Mouse (Mus musculus) stomach, postnatal 0 days (tissue): ENCODE measurements around the gene Rundc3a. TPM values are rescaled to one million over a fixed set of nuclear protein-coding genes. Genes with fewer than 3 reads are reported as not detected.
A peak's percentile ranks its signal among the peaks of the same experiment; 100 is the strongest.

ENCODE experiments used
- ATAC-seq: fragments of 200-750 bp; cut with Nextera tagmentation; 2 replicates; pipeline ENCODE4 v1.8.0; 2017; ENCODE audit not compliant: low FRiP score, low TSS enrichment
- DNase-seq: peaks from one replicate; pipeline ENCODE4 v3.0.0-alpha.2; 2016; ENCODE audit warnings: low spot score
- H3K27ac ChIP-seq: fragments of 300-500 bp; sonication (generic); replicated peaks from 2 replicates; pipeline ENCODE4 v1.5.1; 2014; ENCODE audit warnings: mild to moderate bottlenecking, control low read depth
- H3K27me3 ChIP-seq: fragments of 300-500 bp; sonication (generic); 2 replicates; pipeline ENCODE4 v1.6.1; 2014; ENCODE audit warnings: low read length; ENCODE audit not compliant: control insufficient read depth, insufficient read depth
- H3K36me3 ChIP-seq: fragments of 300-500 bp; sonication (generic); 2 replicates; pipeline ENCODE4 v1.6.1; 2014; ENCODE audit warnings: low read length, mixed read lengths; ENCODE audit not compliant: control insufficient read depth, insufficient read depth
- H3K4me1 ChIP-seq: fragments of 300-500 bp; sonication (generic); replicated peaks from 2 replicates; pipeline ENCODE4 v1.6.1; 2014; ENCODE audit warnings: antibody characterized with exemption; ENCODE audit not compliant: control insufficient read depth, insufficient read depth
- H3K4me2 ChIP-seq: fragments of 300-500 bp; sonication (generic); replicated peaks from 2 replicates; pipeline ENCODE4 v1.6.1; 2014; ENCODE audit warnings: low read depth, mild to moderate bottlenecking, control low read depth, moderate library complexity
- H3K4me3 ChIP-seq: fragments of 300-500 bp; sonication (generic); 2 replicates; pipeline ENCODE4 v1.5.1; 2014; ENCODE audit warnings: low read depth, low read length, control low read depth
- H3K9ac ChIP-seq: fragments of 300-500 bp; sonication (generic); 2 replicates; pipeline ENCODE4 v1.6.1; 2014; ENCODE audit warnings: mild to moderate bottlenecking, low read length, control low read depth, mixed read lengths
- H3K9me3 ChIP-seq: fragments of 300-500 bp; sonication (generic); 2 replicates; pipeline ENCODE4 v1.6.1; 2016; ENCODE audit warnings: low read length; ENCODE audit not compliant: control insufficient read depth
- CTCF ChIP-seq: IDR thresholded peaks from 2 replicates; pipeline ENCODE4 v1.5.1; 2016; ENCODE audit warnings: antibody characterized with exemption, low read depth, mild to moderate bottlenecking, moderate library complexity
- EP300 ChIP-seq: optimal IDR thresholded peaks from 2 replicates; pipeline ENCODE3; 2016; ENCODE audit warnings: antibody characterized with exemption
- WGBS: fragments of 180-500 bp; shearing (Covaris S2); extraction: QIAGEN DNeasy Blood & Tissue Kit; methylation state at CpG from one replicate; pipeline ENCODE4 v1.1.7; 2014; 5-methylcytosine and 5-hydroxymethylcytosine counted together
- polyA plus RNA-seq: library from polyadenylated mRNA; unstranded; fragments of >200 nt; fragmentation: Nextera tagmentation; extraction: Ambion mirVana; gene quantifications from 2 replicates; pipeline ENCODE4 v1.2.1, GENCODE M21; 2015

Rundc3a gene
- polyA plus RNA-seq, 1 experiment from 2014 or later = 5.1 TPM

GRCm38 (mm10) chr11:102442089-102442488 lies 48.9 kb downstream of the Rundc3a start:
- Histone ChIP-seq H3K9ac (no peak overlapping the region), H3K9me3 (no peaks in the 10 kb centered on the region), H3K4me2 (no peak overlapping the region), H3K36me3 (peaks cover 6% of the 10 kb centered on the region; the same call in 1 of the 2 replicates), H3K27me3 (no peaks in the 10 kb centered on the region), H3K4me3 (no peak overlapping the region), H3K27ac (no peak overlapping the region), H3K4me1 (peaks cover 22% of the 10 kb centered on the region)
- ATAC-seq (no peak), DNase-seq (no peak)
- TF ChIP-seq CTCF (no peak), EP300 (no peak)
- 84% methylated on average over 6 of the region's 6 CpGs for WGBS

- no peak overlapping the region for H3K27ac ChIP-seq
- no peaks in the 10 kb centered on the region for H3K9me3 ChIP-seq
- TF ChIP-seq CTCF (no peak), EP300 (no peak)
- DNase-seq = no peak
- peaks cover 15% of the 10 kb centered on the region for H3K4me1 ChIP-seq
- peaks cover 6% of the 10 kb centered on the region; the same call in 1 of the 2 replicates for H3K36me3 ChIP-seq
- no peak overlapping the region for H3K9ac ChIP-seq
- H3K4me2 ChIP-seq = no peak overlapping the region
- H3K27me3 ChIP-seq = no peaks in the 10 kb centered on the region
- no peak for ATAC-seq
- 62% methylated on average over 10 of the region's 12 CpGs for WGBS
- H3K4me3 ChIP-seq = no peak overlapping the region
These were observed 50.5 kb downstream of the Rundc3a start for GRCm38 (mm10) chr11:102443740-102444139.

DNA sequence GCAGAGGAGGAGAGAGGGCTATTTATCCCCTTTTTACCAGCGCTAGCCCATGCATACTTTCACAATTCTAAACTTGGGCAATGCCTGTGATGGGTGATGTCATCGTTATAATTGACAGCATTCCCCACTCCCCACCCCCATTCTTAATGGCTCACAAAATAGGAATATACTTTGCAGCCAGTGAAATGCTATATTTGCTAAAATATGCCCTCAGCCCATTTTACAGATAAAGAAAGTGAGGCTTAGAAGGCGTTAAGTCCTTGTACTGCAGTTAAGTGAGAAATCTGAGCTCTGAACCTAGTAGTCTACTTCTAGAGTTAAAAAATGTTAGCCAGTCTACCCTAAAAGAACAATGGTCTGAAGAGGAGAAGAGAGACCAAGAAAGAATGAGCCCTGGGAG lies 51.1 kb downstream of the Rundc3a start:
- no peak overlapping the region for H3K27ac ChIP-seq
- H3K9ac ChIP-seq = no peak overlapping the region
- H3K36me3 ChIP-seq = peaks cover 6% of the 10 kb centered on the region; the same call in 1 of the 2 replicates
- peaks cover 15% of the 10 kb centered on the region for H3K4me1 ChIP-seq
- H3K9me3 ChIP-seq = no peaks in the 10 kb centered on the region
- H3K4me3 ChIP-seq = no peak overlapping the region
- TF ChIP-seq CTCF (no peak), EP300 (no peak)
- WGBS = 76% methylated on average over 3 of the region's 3 CpGs
- no peak overlapping the region for H3K4me2 ChIP-seq
- no peaks in the 10 kb centered on the region for H3K27me3 ChIP-seq
- DNase-seq (no peak), ATAC-seq (no peak)

DNA sequence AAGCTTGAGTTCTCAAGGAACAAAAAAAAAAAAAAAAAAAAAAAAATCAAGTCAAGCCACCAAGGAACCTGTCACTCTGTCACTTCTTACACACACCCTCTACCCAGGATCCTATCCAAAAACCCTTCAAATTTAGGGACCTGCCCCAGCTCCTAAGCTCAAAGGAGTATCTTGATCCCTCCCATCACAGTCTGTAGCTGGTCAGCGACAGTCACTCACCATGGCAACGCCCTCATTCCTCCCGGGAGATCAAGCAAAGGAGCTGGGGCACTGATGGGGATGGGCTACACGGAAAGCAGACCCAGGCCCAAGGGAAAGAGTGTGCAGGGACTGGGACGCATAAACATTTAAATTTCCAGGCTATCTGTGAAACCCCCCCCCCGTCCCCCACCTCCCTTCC lies 51.6 kb downstream of the Rundc3a start:
- no peak overlapping the region for H3K4me3 ChIP-seq
- H3K36me3 ChIP-seq = peaks cover 6% of the 10 kb centered on the region; the same call in 1 of the 2 replicates
- no peaks in the 10 kb centered on the region for H3K9me3 ChIP-seq
- TF ChIP-seq EP300 = no peak
- TF ChIP-seq CTCF = no peak
- ATAC-seq (no peak), DNase-seq (no peak)
- no peak overlapping the region for H3K27ac ChIP-seq
- H3K9ac ChIP-seq = no peak overlapping the region
- no peaks in the 10 kb centered on the region for H3K27me3 ChIP-seq
- no peak overlapping the region for H3K4me2 ChIP-seq
- 18% methylated on average over 6 of the region's 6 CpGs for WGBS
- peaks cover 15% of the 10 kb centered on the region for H3K4me1 ChIP-seq

DNA sequence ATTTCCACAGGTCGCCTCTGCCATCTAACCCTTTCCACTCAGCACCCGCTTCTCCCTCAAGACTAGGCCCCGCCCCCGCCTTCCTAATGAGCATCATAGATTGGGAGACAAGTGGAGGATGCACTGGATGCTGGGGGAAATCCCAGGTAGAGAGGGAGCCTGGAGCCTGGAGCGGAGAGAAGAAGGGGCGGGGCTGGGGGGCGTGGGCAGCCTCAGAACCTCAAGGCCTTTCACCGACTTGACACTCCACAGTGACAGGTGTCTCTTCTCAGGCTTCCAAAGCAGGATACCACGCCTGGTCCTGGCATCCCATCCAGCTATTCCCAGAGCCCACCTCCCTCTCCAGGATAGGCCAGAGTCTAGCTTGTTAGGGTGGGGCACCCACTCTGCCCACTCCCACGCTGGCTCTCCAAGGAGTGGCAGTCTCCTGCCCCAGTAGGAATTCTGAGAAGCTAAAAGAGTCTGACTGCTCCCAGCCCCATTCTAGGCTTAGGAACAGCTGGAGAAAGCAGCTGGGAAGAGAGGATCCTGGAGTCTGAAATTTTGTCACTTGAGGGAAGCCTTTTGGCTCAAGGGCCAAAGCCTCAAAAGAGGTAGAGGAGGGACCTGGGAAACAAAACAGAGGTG lies 52.2 kb downstream of the Rundc3a start:
- DNase-seq = peak; percentile 50
- Histone ChIP-seq H3K4me3 (peak overlapping the region; percentile 82; the same call in 1 of the 2 replicates), H3K36me3 (peaks cover 4% of the 10 kb centered on the region; the same call in 1 of the 2 replicates), H3K4me1 (peaks cover 15% of the 10 kb centered on the region), H3K4me2 (peak overlapping the region; percentile 96), H3K27me3 (no peaks in the 10 kb centered on the region), H3K9ac (no peak overlapping the region; the same call in 1 of the 2 replicates), H3K9me3 (no peaks in the 10 kb centered on the region), H3K27ac (peak overlapping the region; percentile 89)
- 17% methylated on average over 10 of the region's 10 CpGs for WGBS
- peak; percentile 51; the same call in 1 of the 2 replicates for ATAC-seq
- TF ChIP-seq CTCF (no peak), EP300 (no peak)

GRCm38 (mm10) chr11:102445891-102446361 lies 52.7 kb downstream of the Rundc3a start:
- H3K36me3 ChIP-seq = peaks cover 4% of the 10 kb centered on the region; the same call in 1 of the 2 replicates
- H3K9ac ChIP-seq = no peak overlapping the region; the same call in 1 of the 2 replicates
- H3K4me3 ChIP-seq = peak overlapping the region; percentile 82
- peak overlapping the region; percentile 89 for H3K27ac ChIP-seq
- H3K4me2 ChIP-seq = peak overlapping the region; percentile 96
- no peaks in the 10 kb centered on the region for H3K27me3 ChIP-seq
- peaks cover 15% of the 10 kb centered on the region for H3K4me1 ChIP-seq
- ATAC-seq = peak; percentile 9; the same call in 1 of the 2 replicates
- DNase-seq = peak; percentile 61
- TF ChIP-seq CTCF (no peak), EP300 (no peak)
- no peaks in the 10 kb centered on the region for H3K9me3 ChIP-seq
- WGBS = 9% methylated on average over 7 of the region's 7 CpGs
